Comparison of ENCODE assay signal across 7 mouse cellular contexts in the genomic region with DNA sequence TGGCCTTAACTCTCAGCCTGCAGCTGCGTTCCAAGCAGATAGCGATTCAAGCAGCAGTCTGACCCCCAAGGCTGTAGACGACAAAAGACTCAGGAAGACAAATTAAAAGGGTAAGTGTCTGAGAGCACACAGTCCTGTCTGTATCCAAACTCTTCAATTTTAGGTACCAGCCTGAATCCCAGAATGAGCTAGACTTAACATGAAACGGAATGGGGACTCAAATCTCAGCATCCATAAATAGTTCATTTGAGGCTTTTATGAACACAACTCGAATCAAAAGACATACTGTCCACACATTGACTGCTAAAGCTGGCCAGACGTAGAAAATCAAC. TPM values are rescaled to one million over a fixed set of nuclear protein-coding genes. Genes with fewer than 3 reads are reported as not detected.
DNase-seq lines count a peak whose midpoint lies in the region; ATAC-seq lines count a peak whose summit lies in the region.

No protein-coding gene starts in this region.

- WGBS in forebrain, embryonic 15.5 days = 20% methylated on average over 6 of the region's 6 CpGs
- 34% methylated on average over 6 of the region's 6 CpGs for WGBS in liver, embryonic 11.5 days
- 25% methylated on average over 6 of the region's 6 CpGs for WGBS in stomach, embryonic 16.5 days

- H3K9me3 ChIP-seq in megakaryocyte, embryonic 14.5 days = peaks cover 14% of the 10 kb centered on the region
- no peaks in the 10 kb centered on the region for H3K9me3 ChIP-seq in forebrain, embryonic 15.5 days
- no peaks in the 10 kb centered on the region for H3K9me3 ChIP-seq in liver, embryonic 11.5 days (ENCODE audit: control insufficient read depth, low read length)
- no peaks in the 10 kb centered on the region for H3K9me3 ChIP-seq in stomach, embryonic 16.5 days (replicated peaks; ENCODE audit: control insufficient read depth, low read length)

- DNase-seq in liver, embryonic 11.5 days (ENCODE audit: low spot score) = no peak
- DNase-seq in gastrocnemius, postnatal 14 days = no peak

- peaks cover 3% of the 10 kb centered on the region for H3K36me3 ChIP-seq in megakaryocyte, embryonic 14.5 days (replicated peaks; ENCODE audit: low read length)
- H3K36me3 ChIP-seq in forebrain, embryonic 15.5 days = no peaks in the 10 kb centered on the region
- H3K36me3 ChIP-seq in liver, embryonic 11.5 days (ENCODE audit: control insufficient read depth, insufficient read depth, low read length) = peaks cover 4% of the 10 kb centered on the region; the same call in 1 of the 2 replicates
- 0 out of 2 replicates have a peak, but pooled peaks cover 15% of the 10 kb centered on the region for H3K36me3 ChIP-seq in stomach, embryonic 16.5 days (ENCODE audit: control insufficient read depth, insufficient read depth, low read length)

- peak overlapping the region; percentile 89 for H3K4me3 ChIP-seq in megakaryocyte, embryonic 14.5 days (replicated peaks)
- peak overlapping the region; percentile 28 for H3K4me3 ChIP-seq in forebrain, embryonic 15.5 days
- H3K4me3 ChIP-seq in liver, embryonic 11.5 days (ENCODE audit: low read depth, low read length) = peak overlapping the region; percentile 42
- H3K4me3 ChIP-seq in stomach, embryonic 16.5 days (replicated peaks; ENCODE audit: low read length) = peak overlapping the region; percentile 54

- H3K9ac ChIP-seq in forebrain, embryonic 15.5 days (replicated peaks) = peak overlapping the region; percentile 42
- no peak overlapping the region for H3K9ac ChIP-seq in liver, embryonic 11.5 days (ENCODE audit: low read depth, low read length)
- H3K9ac ChIP-seq in stomach, embryonic 16.5 days (ENCODE audit: low read length) = peak overlapping the region; percentile 77

- intact Hi-C loops in gastrocnemius, postnatal 14 days (cut with DNase I; ENCODE audit: low total_unique reads) = no loop called here

- H3K4me2 ChIP-seq in forebrain, embryonic 15.5 days (replicated peaks) = peak overlapping the region; percentile 38
- peak overlapping the region; percentile 59 for H3K4me2 ChIP-seq in liver, embryonic 11.5 days
- peak overlapping the region; percentile 58 for H3K4me2 ChIP-seq in stomach, embryonic 16.5 days (ENCODE audit: low read depth, low read length)

- H3K4me1 ChIP-seq in megakaryocyte, embryonic 14.5 days = peaks cover 27% of the 10 kb centered on the region
- H3K4me1 ChIP-seq in forebrain, embryonic 15.5 days = peaks cover 34% of the 10 kb centered on the region
- no peaks in the 10 kb centered on the region; the same call in 1 of the 2 replicates for H3K4me1 ChIP-seq in liver, embryonic 11.5 days (replicated peaks; ENCODE audit: control insufficient read depth, insufficient read depth, low read length)
- peaks cover 11% of the 10 kb centered on the region for H3K4me1 ChIP-seq in stomach, embryonic 16.5 days (ENCODE audit: control insufficient read depth, insufficient read depth, low read length)

- no peak for ATAC-seq in megakaryocyte, adult 5-6 weeks (ENCODE audit: poor library complexity, severe bottlenecking)
- no peak; the same call in 1 of the 2 replicates for ATAC-seq in forebrain, embryonic 15.5 days (replicated peaks)
- no peak for ATAC-seq in liver, embryonic 11.5 days (replicated peaks; ENCODE audit: low FRiP score)
- ATAC-seq in stomach, embryonic 16.5 days (ENCODE audit: insufficient read depth, low FRiP score) = no peak
- ATAC-seq in granulocyte monocyte progenitor cell, adult 5-6 weeks (replicated peaks; ENCODE audit: poor library complexity, severe bottlenecking) = no peak

- peaks cover 2% of the 10 kb centered on the region for H3K27me3 ChIP-seq in megakaryocyte, embryonic 14.5 days (replicated peaks)
- no peaks in the 10 kb centered on the region for H3K27me3 ChIP-seq in forebrain, embryonic 15.5 days
- no peaks in the 10 kb centered on the region for H3K27me3 ChIP-seq in liver, embryonic 11.5 days (replicated peaks; ENCODE audit: control insufficient read depth, insufficient read depth, low read length)
- H3K27me3 ChIP-seq in stomach, embryonic 16.5 days (ENCODE audit: control insufficient read depth, insufficient read depth, low read length) = no peaks in the 10 kb centered on the region

- peak overlapping the region; percentile 93 for H3K27ac ChIP-seq in forebrain, embryonic 15.5 days (replicated peaks)
- peak overlapping the region; percentile 2 for H3K27ac ChIP-seq in liver, embryonic 11.5 days (ENCODE audit: low read depth, low read length)
- H3K27ac ChIP-seq in stomach, embryonic 16.5 days (ENCODE audit: low read length) = peak overlapping the region; percentile 96

RNA-seq across cellular contexts. Expression of a gene that starts 46.4 kb away (rescaled TPM):
- polyA plus RNA-seq in megakaryocyte, embryonic 14.5 days (2012; ENCODE audit: insufficient read depth, low replicate concordance) = 3.2 and 13.6 TPM in 2 replicates
- 64.6 and 75.6 TPM in 2 replicates for total RNA-seq in megakaryocyte, adult 5-6 weeks (2015)
- total RNA-seq in megakaryocyte, adult 5-6 weeks (2017) = 42.3 and 45.3 TPM in 2 replicates
- polyA plus RNA-seq in forebrain, embryonic 15.5 days (2015; fragmentation: Nextera tagmentation; extraction: Ambion mirVana) = 69.4 and 69.7 TPM in 2 replicates
- 32.3 and 34.7 TPM in 2 replicates for polyA plus RNA-seq in liver, embryonic 11.5 days (2014; fragmentation: Nextera tagmentation; extraction: Ambion mirVana)
- polyA plus RNA-seq in stomach, embryonic 16.5 days (2015; fragmentation: Nextera tagmentation; extraction: Ambion mirVana) = 58.7 and 62.1 TPM in 2 replicates
- total RNA-seq in gastrocnemius, postnatal 14 days (2021) = 10 to 100 TPM; 10.4 to 10.6 TPM
- 34.8 and 58.3 TPM in 2 replicates for total RNA-seq in granulocyte monocyte progenitor cell, adult 5-6 weeks (2014; fragmentation: Nextera tagmentation)
- total RNA-seq in granulocyte monocyte progenitor cell, adult 5-6 weeks (2017) = 17.9 and 24.5 TPM in 2 replicates

RNA-seq across cellular contexts. Expression of a gene that starts 56.2 kb away (rescaled TPM):
- polyA plus RNA-seq in megakaryocyte, embryonic 14.5 days (2012; ENCODE audit: insufficient read depth, low replicate concordance) = 0.75 and 1.3 TPM in 2 replicates
- 17.7 and 22.6 TPM in 2 replicates for total RNA-seq in megakaryocyte, adult 5-6 weeks (2015)
- total RNA-seq in megakaryocyte, adult 5-6 weeks (2017) = 27.1 and 37.8 TPM in 2 replicates
- polyA plus RNA-seq in forebrain, embryonic 15.5 days (2015; fragmentation: Nextera tagmentation; extraction: Ambion mirVana) = 37.9 and 38.4 TPM in 2 replicates
- polyA plus RNA-seq in liver, embryonic 11.5 days (2014; fragmentation: Nextera tagmentation; extraction: Ambion mirVana) = 19.0 and 19.3 TPM in 2 replicates
- 89.4 and 95.8 TPM in 2 replicates for polyA plus RNA-seq in stomach, embryonic 16.5 days (2015; fragmentation: Nextera tagmentation; extraction: Ambion mirVana)
- total RNA-seq in gastrocnemius, postnatal 14 days (2021) = 10 to 100 TPM; 16.8 to 23.0 TPM
- 3.5 and 13.8 TPM in 2 replicates for total RNA-seq in granulocyte monocyte progenitor cell, adult 5-6 weeks (2014; fragmentation: Nextera tagmentation)
- total RNA-seq in granulocyte monocyte progenitor cell, adult 5-6 weeks (2017) = 3.0 and 7.2 TPM in 2 replicates

Comparison
In these comparisons a context has a peak if more than half of its experiments do, and no peak if none do; other contexts are left out.
1. H3K4me3 ChIP-seq: peak in every context shown above with its lines; median percentile 89 in megakaryocyte, embryonic 14.5 days; 54 in stomach, embryonic 16.5 days; 42 in liver, embryonic 11.5 days; 28 in forebrain, embryonic 15.5 days.
2. H3K27ac ChIP-seq: peak in every context shown above with its lines; median percentile 96 in stomach, embryonic 16.5 days; 93 in forebrain, embryonic 15.5 days; 2 in liver, embryonic 11.5 days.